Mouse (Mus musculus): ENCODE measurements at regions not wholly inside any gene's neighbourhood (a gene's known extent, or its start where the extent isn't known, plus 50 kb on each side); places are given as distances from the start of the nearest gene placed in this dataset.

DNA sequence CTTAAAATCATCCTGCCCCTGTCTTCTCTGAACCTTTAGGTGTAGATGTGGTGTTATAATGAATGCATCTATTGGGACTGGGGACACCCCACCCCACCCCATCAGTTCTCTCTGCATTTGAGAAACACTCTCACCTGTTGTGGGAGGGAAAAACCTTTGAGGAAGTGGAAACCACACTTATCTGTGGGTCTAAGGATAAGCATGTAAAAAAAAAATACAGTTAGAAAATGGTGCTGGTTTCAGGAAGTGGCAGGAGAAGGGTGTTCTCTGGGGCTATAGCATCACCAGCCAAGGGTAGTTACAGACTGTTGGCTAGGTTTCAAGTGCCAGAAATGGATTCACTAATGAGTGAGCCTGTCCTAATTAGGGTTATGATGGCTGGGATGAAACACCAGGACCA lies 91.1 kb upstream of the Rbm19 start:
- DNase-seq (ENCODE audit: low read depth) = no peak

DNA sequence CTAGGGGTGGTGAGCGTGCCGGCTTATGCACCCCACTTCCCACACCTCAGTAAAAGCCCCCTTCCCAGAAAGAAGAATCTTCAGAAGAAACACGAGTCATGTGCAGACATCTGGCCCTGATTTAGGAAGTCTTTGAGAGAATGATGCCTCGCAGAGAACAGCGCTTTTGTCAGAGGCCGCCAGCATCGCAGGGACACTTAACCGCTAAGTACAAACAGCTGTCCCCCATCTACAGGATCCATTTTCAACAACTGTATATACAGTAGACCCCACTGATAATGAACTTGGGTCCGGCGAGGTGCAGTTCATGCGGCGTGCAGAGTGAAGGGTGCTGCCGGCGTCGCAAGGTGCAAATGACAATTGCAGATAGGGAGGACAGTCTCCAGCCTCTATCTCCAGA lies 85.4 kb upstream of the Rbm19 start:
- DNase-seq (ENCODE audit: low read depth) = no peak

GRCm38 (mm10) chr5:120031614-120032013 lies 84.7 kb upstream of the Rbm19 start:
- DNase-seq (ENCODE audit: low read depth) = no peak

DNA sequence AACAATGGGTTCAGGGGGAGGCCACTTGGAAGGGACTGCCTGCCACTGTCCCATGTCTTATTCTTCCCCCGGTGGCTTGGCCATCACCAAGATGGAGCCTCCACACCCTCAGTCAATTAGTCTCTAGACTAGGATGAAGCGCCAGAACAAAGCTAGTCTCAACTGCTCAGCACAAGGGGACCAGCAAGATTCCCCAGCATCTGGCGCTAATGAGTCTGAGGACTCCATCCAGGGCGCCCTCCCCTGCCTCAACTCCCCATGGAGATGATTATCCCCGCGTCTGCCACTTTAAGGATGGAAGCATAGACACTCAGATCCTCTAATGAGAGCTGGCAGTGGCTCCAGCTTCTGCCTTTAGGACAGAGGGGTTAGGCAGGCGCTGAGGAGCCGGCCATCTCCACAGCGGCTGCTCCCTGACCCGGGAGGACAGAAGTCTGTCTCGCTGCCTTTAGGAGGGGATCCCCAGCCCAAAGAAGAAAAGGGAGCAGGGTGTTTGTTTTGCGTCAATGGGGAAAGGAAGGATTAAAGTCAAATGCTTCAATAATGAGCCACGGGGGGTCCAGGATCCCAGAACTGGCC lies 81.7 kb upstream of the Rbm19 start:
- no peak for DNase-seq (ENCODE audit: low read depth)

- no peak for DNase-seq (ENCODE audit: low read depth)
Measured at GRCm38 (mm10) chr5:120035251-120035650, 81.0 kb upstream of the Rbm19 start.

DNA sequence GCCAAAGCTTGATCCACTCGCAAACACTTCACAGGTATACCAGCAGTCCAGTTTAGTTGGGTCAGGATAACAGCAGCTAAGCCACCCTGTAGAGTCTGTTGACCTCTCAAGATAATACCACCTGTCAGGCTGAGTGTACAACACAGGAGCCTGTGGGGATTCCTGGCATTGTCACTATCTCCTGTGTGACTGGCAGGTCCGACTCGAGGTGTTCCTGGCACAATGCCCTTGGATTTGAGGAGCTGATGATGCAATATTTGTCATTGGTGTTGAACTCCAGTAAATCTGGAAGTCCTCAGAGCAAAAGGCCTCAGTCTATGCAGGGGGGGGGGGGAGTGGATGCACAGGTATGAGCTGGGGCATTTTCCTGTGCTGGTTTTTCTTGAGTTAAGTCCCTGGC lies 78.5 kb upstream of the Rbm19 start:
- no peak for DNase-seq (ENCODE audit: low read depth)

DNA sequence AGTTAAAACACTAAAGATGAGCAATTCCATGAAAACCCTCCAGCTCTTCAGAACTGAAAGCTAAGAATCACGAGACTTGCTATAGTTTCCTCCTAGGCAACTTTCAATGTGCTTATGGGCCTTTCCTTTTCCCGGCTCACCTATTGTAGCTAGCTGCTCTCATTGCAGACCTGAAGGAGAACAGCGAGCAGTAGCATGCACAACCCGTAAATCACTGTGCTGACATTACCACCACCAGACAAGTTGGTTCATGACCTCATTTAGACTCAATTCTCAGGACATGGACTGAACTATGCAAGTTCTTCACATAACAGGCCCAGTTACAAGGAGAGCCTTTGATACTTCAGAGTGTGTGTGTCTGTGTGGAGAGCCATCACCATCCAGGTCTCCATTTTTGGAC lies 72.5 kb upstream of the Rbm19 start:
- DNase-seq (ENCODE audit: low read depth) = no peak

- no peak for DNase-seq (ENCODE audit: low read depth)
Measured at GRCm38 (mm10) chr5:120049063-120049781, 67.0 kb upstream of the Rbm19 start.

DNA sequence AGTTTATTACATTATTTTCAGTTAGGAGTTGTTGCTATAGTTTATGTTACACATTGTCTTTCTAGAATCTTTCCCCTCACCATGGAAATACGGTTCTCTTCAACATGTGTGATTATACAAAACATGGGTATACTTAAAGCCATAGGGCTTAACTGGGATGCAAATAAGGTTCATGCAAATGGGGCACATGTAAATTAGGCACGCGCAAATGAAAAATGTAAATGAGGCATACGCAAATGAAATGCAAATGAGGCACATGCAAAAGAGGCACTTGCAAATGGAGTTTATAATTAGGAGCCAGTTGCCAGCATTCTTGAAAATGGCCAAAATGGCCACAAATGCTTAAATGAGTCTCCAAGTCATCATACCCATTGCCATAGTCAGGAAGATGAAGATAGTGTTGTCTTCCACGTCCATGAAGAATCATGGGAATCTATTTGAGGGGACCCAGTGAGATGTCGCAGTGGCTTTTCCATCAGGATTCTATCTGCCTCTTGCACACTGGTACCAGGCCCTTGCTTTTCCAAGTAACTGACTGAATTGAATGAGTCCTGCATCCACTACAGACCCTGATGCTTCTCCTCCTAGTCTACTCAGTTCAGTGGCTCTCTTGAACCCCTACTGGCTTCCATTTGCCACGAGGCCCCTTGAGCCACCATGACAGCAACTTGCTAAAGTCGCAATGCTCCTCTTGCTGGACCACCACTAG lies 65.4 kb upstream of the Rbm19 start:
- no peak for DNase-seq (ENCODE audit: low read depth)

DNA sequence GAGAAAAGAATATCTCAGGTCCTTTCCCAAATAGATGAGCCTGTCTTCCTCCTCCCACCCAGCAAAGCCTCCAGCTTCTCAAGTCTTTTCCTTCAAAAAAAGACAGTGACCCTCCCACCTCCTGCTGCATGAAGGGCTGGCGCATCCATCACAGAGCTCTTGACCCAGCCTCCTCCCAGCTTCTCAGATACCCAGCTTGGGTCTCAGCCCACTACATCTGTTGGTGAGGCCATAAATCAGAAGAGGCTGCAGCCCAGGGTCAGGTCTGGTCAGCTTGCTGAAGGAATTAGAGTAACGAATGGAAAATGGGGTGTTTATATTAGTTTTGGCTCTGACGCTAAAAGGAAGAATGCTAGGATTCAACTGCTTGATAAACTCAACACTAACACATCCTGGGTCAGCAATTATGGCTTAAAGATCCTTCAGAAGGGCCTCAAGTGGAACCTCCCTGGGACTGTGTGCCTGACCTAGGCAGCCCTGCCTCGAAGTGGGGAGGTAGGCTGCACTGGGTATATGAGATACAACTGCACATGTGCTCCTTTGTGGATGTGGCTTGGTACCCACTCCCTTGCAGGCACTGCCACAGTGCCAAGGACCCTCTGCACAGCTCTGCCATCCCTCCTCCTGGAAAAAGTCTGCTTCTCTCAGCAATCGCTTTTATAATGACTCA lies 61.6 kb upstream of the Rbm19 start:
- DNase-seq (ENCODE audit: low read depth) = no peak

Data from NIH3T3 (cell line).